Comparison of ENCODE assay signal across 8 mouse cellular contexts in the genomic region with DNA sequence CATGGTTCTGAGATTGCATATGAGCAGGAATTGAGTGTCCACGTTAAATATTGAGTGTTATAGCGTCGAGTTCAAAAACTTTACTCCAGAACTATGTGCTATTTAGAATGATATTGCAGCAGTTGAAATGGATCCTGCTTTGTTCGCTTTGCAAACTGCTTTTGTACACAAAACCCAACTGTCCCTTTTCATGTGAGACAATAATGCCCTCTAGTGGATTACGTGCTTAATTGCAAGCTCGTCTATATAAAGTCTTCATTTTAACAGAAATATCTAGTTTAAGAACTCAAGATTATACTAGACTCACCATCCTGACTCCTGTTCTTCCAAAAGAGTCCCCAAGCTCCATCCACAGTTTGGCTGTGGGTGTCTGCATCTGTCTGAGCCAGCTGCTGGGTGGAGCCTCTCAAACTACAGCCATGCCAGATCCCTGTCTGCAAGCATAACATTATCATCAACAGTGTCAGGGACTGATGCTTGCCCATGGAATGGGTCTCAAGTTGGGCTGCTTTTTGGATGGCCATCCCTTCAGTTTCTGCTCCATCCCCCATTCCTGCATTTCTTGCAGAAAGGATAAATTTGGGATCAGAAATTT. TPM values are rescaled to one million over a fixed set of nuclear protein-coding genes. Genes with fewer than 3 reads are reported as not detected.
A peak's percentile ranks its signal among the peaks of the same experiment; 100 is the strongest.
DNase-seq lines count a peak whose midpoint lies in the region; ATAC-seq and TF ChIP-seq lines count a peak whose summit lies in the region.

No protein-coding gene starts in this region.

- H3K4me1 ChIP-seq in ES-E14 (ENCODE audit: control insufficient read depth in 2 of 2, insufficient read depth in 2 of 2, low read length in 2 of 2, poor library complexity in 1 of 2) = peaks cover 7 to 34% of the 10 kb centered on the region in 2 experiments

- peak; percentile 31 for ATAC-seq in common myeloid progenitor, adult 5-6 weeks (replicated peaks; ENCODE audit: low read depth, poor library complexity, severe bottlenecking)
- ATAC-seq in inflammation-experienced regulatory T-cells, adult 6 months = peak; percentile 67

- H3K9ac ChIP-seq in ES-E14 (ENCODE audit: insufficient read depth, low read depth, low read length, poor library complexity, severe bottlenecking) = no peak overlapping the region

- H3K9me3 ChIP-seq in ES-E14 (ENCODE audit: control insufficient read depth, insufficient read depth, low read depth, low read length) = no peaks in the 10 kb centered on the region

- no peak overlapping the region for H3K27ac ChIP-seq in ES-E14 (ENCODE audit: insufficient read depth, low read depth, low read length, poor library complexity, severe bottlenecking)

- H3K36me3 ChIP-seq in ES-E14 (ENCODE audit: control insufficient read depth, insufficient read depth, low read length, poor library complexity, severe bottlenecking) = peaks cover 5% of the 10 kb centered on the region; the same call in 1 of the 2 replicates

- in situ Hi-C loops in ES-E14 (cut with MboI; ENCODE audit: low sequenced_read_pairs in 2 of 2, unreplicated experiment in 2 of 2) = loop anchor here in 1 of 2 experiments (5.0 kb wide), 1 partner anchor 146 kb away; no protein-coding TSS in a partner anchor

- DNase-seq in kidney, adult 9 months = peak; percentile 48
- no peak for DNase-seq in kidney, adult 18-20 months
- no peak for DNase-seq in ES-E14 (ENCODE audit: low read depth, low spot score)
- no peak for DNase-seq in yolk sac, embryonic 10.5 days (ENCODE audit: low spot score)
- DNase-seq in left cerebral cortex, adult 9 months (ENCODE audit: low spot score in 2 of 2) = no peak
- DNase-seq in c-Kit-positive CD71-positive TER-119-positive erythroid progenitor cells, embryonic 14.5 days (ENCODE audit: low spot score) = no peak

- H3K4me3 ChIP-seq in ES-E14 (ENCODE audit: insufficient read depth in 1 of 2, low read depth in 1 of 2, low read length in 2 of 2, poor library complexity in 1 of 2, severe bottlenecking in 1 of 2) = no peak overlapping the region

TF ChIP-seq in ES-E14, 5 proteins besides CTCF, POLR2A, EP300 and RAD21:
- TF ChIP-seq CHD2 (IDR thresholded peaks at IDR 0.05; ENCODE audit: low read depth, low read length) (no peak), ZC3H11A (IDR thresholded peaks at IDR 0.05; ENCODE audit: borderline replicate concordance, low read depth, low read length) (peak; percentile 90)
TF ChIP-seq in ES-E14: peak in this region for 1.

RNA-seq across cellular contexts. Expression of a gene that starts 56.3 kb away (rescaled TPM):
- total RNA-seq in ES-E14 (2012; rRNA removed) = 10.1 and 11.2 TPM in 2 replicates
- total RNA-seq in common myeloid progenitor, adult 5-6 weeks (2017) = 15.6 and 16.5 TPM in 2 replicates
- polyA plus RNA-seq in inflammation-experienced regulatory T-cells, adult 6 months (2017; shearing (Covaris generic)) = 10 to 100 TPM; 45.2 to 55.3 (median 53.3) TPM
